Mouse (Mus musculus) effector memory CD4-positive, alpha-beta T cell, adult 7 months (primary cell): ENCODE results near the gene Borcs5. TPM values are rescaled to one million over a fixed set of nuclear protein-coding genes. Genes with fewer than 3 reads are reported as not detected.

Experiments used
- polyA plus RNA-seq: library from polyadenylated mRNA; unstranded; fragments of 100-300 nt; shearing (Covaris generic); gene quantifications from one replicate; pipeline ENCODE4 v1.2.1, GENCODE M21; 2017

The Borcs5 gene
- polyA plus RNA-seq: 15.0 TPM

DNA sequence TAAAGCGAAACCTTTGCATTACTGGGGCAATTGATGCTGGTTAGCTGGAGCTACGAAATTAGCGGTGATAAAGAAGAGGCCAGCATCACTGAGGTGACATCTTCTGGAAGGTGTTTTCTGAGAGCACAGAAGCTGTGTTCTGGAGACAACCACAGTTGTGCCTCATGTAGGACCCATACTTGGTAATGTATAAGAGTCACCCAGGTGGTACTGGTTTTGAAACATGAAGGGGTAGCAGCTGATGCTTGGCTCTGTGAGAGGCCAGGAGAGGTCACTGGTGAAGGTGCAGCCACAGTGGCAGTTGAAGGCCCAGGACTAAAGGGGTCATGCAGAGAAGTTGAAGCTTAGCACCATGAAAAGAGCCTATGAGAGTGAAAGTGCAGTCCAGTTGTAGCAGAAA is at the start of gene Borcs5:
Gene Borcs5, plus strand, starts transcription at position 301 of the 400 bp plus-strand sequence.

DNA sequence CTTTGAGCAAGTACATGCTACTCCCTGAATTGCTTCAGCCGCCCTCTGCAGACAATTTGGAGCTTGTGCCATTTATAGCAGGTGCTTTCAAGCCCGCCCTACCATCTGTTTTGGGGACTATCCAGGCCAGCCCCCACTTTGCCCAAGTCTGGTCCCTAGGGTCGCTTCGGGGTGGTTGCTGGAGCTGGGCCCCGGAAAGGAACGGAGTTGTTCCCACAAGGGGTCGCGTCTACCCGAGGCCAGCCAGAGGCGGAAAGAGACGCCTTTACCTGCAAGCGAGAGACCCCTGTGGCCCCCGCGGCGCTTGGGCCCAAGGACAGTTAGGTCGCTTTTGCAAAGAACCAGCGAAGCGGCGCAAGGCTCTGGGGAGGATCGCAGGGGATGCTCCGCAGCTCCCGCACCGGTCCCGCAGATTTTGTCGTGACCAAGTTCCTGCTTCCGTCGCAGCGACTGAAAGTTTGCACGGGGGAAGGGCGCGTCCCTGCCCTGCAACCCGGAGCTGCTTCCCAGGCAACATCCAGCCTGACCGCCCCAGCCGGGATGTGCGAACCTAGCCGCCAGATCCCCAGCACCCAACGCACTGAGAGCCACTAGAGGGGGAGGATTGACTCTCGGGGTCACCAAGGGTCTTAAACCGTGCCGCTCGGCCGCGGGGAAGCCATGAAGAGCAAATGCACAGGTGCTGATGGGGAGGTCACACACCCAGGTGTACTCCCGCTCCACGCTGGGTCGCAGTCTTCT is 7.2 kb upstream of the Borcs5 start, which contains the start of gene Mansc1:
Gene Mansc1, minus strand, starts transcription at position 542 of the 741 bp plus-strand sequence.

Other genes starting within 250 kb of the Borcs5 start
- gene Bcl2l14, start 243.2 kb upstream of the Borcs5 start, polyA plus RNA-seq: not detected
- 12.4 TPM for gene Lrp6, start 72.5 kb upstream of the Borcs5 start, polyA plus RNA-seq
- 1.2 TPM for gene Mansc1, start 7.0 kb upstream of the Borcs5 start, polyA plus RNA-seq
- gene Dusp16, start 153.1 kb downstream of the Borcs5 start, polyA plus RNA-seq: 10.7 TPM
- gene Crebl2, start 190.6 kb downstream of the Borcs5 start, polyA plus RNA-seq: 11.6 TPM